Mouse (Mus musculus): ENCODE results near the gene Pgap2.

DNA sequence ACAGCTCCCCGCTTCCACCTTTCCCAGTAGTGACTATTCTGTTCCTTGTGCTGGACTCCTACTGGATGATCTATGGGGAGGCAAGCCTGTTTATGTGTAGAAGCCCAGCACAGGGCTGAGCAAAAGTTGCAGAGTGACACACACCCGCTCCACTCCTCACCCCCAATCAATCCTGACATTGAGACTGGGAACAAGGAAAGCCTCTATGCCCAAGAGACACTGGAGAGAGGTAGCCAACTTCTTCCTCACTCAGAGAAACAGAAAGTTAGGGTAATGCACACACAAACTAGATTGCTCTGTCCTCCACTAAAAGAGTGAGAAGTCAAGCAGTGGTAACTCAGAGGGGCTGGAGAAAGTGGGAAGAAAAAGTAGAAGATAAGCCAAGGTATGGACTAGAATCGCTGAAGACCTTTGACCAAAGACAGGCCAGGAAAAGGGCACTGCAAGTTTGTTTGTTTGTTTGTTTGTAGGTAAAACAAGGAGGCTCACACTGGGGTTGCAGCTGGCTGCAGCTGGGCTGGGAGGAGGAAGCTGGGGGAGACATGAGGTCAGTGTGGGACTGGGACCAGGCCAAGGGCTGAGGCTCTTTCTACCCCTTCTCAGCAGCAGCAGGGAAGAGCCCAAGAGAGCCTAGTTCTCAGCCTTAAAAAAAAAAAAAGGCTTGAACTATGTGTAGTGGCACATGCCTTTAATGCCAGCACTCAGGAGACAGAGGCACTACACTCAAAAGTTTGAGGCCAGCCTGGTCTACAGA lies 35.0 kb downstream of the Pgap2 start:
- TF ChIP-seq CTCF (IDR thresholded peaks at IDR 0.05; ENCODE audit: low read depth, low read length): no peak
- TF ChIP-seq POLR2A (IDR thresholded peaks at IDR 0.05; ENCODE audit: insufficient read depth, low read length): no peak
